Mouse (Mus musculus) G1E (cell line): ENCODE data around the gene Qrich2.

Source experiments
- CTCF ChIP-seq: IDR thresholded peaks from 2 replicates; pipeline ENCODE4 v1.5.1; 2012; ENCODE audit warnings: low read depth, low read length, inconsistent platforms, mixed read lengths
- TAL1 ChIP-seq: conservative IDR thresholded peaks from 2 replicates; pipeline ENCODE4 v1.6.1; 2012; ENCODE audit warnings: low read depth, low read length, inconsistent platforms, mixed read lengths

GRCm38 (mm10) chr11:116446308-116446887 lies 19.6 kb downstream of the Qrich2 start:
- TF ChIP-seq CTCF (no peak), TAL1 (no peak)
